Mouse (Mus musculus): Measurements from ENCODE around the gene Myo16. TPM values are rescaled to one million over a fixed set of nuclear protein-coding genes. Genes with fewer than 3 reads are reported as not detected.

The Myo16 gene
- polyA plus RNA-seq, 1 experiment, result 0.66 TPM

- no peaks in the 10 kb centered on the region for H3K4me1 ChIP-seq (replicated peaks; ENCODE audit: control insufficient read depth, insufficient read depth, low read length)
- DNase-seq, result no peak
- WGBS, result 89% methylated on average over 7 of the region's 7 CpGs
- no peak for TF ChIP-seq POLR2A (IDR thresholded peaks at IDR 0.05; ENCODE audit: control insufficient read depth, extremely low read depth, insufficient read depth, low read length, poor library complexity)
- TF ChIP-seq CTCF (IDR thresholded peaks at IDR 0.05; ENCODE audit: borderline replicate concordance, control insufficient read depth, extremely low read depth, insufficient read depth, low read length, poor library complexity), result no peak
- H3K27me3 ChIP-seq (ENCODE audit: control insufficient read depth, insufficient read depth, low read length), result no peaks in the 10 kb centered on the region
- no peaks in the 10 kb centered on the region for H3K36me3 ChIP-seq (ENCODE audit: control insufficient read depth, insufficient read depth, low read length)
- no peak overlapping the region for H3K4me3 ChIP-seq (ENCODE audit: control insufficient read depth, insufficient read depth, low read length)
- H3K27ac ChIP-seq (ENCODE audit: control insufficient read depth, insufficient read depth, low read length), result no peak overlapping the region
Measured at GRCm38 (mm10) chr8:10174841-10175680, 21.4 kb downstream of the Myo16 start.

DNA sequence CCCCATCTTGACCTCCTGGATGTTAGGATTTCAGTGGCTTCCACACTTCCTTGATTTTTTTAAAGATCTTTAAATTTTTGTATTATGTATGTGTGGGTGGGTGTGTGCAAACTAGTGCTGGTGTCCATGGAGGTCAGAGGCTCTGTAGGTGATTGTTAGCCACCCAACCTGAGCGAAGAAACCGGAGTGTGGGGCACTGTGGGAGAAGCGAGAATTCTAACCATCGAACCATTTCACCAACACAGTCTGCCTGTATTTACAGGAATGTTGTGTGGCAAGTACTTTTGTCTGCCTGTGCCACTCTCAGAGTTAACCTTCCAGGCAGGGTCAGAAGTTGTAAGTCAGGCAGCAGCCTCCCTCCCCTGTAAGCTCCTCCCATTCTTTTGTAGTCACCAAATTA lies 22.3 kb downstream of the Myo16 start:
- no peak overlapping the region for H3K4me3 ChIP-seq (ENCODE audit: control insufficient read depth, insufficient read depth, low read length)
- H3K4me1 ChIP-seq (replicated peaks; ENCODE audit: control insufficient read depth, insufficient read depth, low read length), result no peaks in the 10 kb centered on the region
- WGBS, result 93% methylated on average over 4 of the region's 4 CpGs
- no peaks in the 10 kb centered on the region for H3K36me3 ChIP-seq (ENCODE audit: control insufficient read depth, insufficient read depth, low read length)
- H3K27me3 ChIP-seq (ENCODE audit: control insufficient read depth, insufficient read depth, low read length), result no peaks in the 10 kb centered on the region
- H3K27ac ChIP-seq (ENCODE audit: control insufficient read depth, insufficient read depth, low read length), result no peak overlapping the region
- TF ChIP-seq POLR2A (IDR thresholded peaks at IDR 0.05; ENCODE audit: control insufficient read depth, extremely low read depth, insufficient read depth, low read length, poor library complexity) (no peak), CTCF (IDR thresholded peaks at IDR 0.05; ENCODE audit: borderline replicate concordance, control insufficient read depth, extremely low read depth, insufficient read depth, low read length, poor library complexity) (no peak)
- DNase-seq, result no peak

- TF ChIP-seq CTCF (IDR thresholded peaks at IDR 0.05; ENCODE audit: borderline replicate concordance, control insufficient read depth, extremely low read depth, insufficient read depth, low read length, poor library complexity), result no peak
- no peak for TF ChIP-seq POLR2A (IDR thresholded peaks at IDR 0.05; ENCODE audit: control insufficient read depth, extremely low read depth, insufficient read depth, low read length, poor library complexity)
- H3K4me3 ChIP-seq (ENCODE audit: control insufficient read depth, insufficient read depth, low read length), result no peak overlapping the region
- no peaks in the 10 kb centered on the region for H3K36me3 ChIP-seq (ENCODE audit: control insufficient read depth, insufficient read depth, low read length)
- H3K27me3 ChIP-seq (ENCODE audit: control insufficient read depth, insufficient read depth, low read length), result no peaks in the 10 kb centered on the region
- DNase-seq, result no peak
- no peak overlapping the region for H3K27ac ChIP-seq (ENCODE audit: control insufficient read depth, insufficient read depth, low read length)
- 63% methylated on average over 4 of the region's 4 CpGs for WGBS
- H3K4me1 ChIP-seq (replicated peaks; ENCODE audit: control insufficient read depth, insufficient read depth, low read length), result no peaks in the 10 kb centered on the region
Measured at GRCm38 (mm10) chr8:10177131-10177530, 23.4 kb downstream of the Myo16 start.

GRCm38 (mm10) chr8:10178986-10179385 lies 25.3 kb downstream of the Myo16 start:
- Histone ChIP-seq H3K27me3 (ENCODE audit: control insufficient read depth, insufficient read depth, low read length) (no peaks in the 10 kb centered on the region), H3K4me1 (replicated peaks; ENCODE audit: control insufficient read depth, insufficient read depth, low read length) (no peaks in the 10 kb centered on the region), H3K27ac (ENCODE audit: control insufficient read depth, insufficient read depth, low read length) (no peak overlapping the region), H3K4me3 (ENCODE audit: control insufficient read depth, insufficient read depth, low read length) (no peak overlapping the region), H3K36me3 (ENCODE audit: control insufficient read depth, insufficient read depth, low read length) (no peaks in the 10 kb centered on the region)
- DNase-seq, result no peak
- TF ChIP-seq CTCF (IDR thresholded peaks at IDR 0.05; ENCODE audit: borderline replicate concordance, control insufficient read depth, extremely low read depth, insufficient read depth, low read length, poor library complexity), result no peak
- no peak for TF ChIP-seq POLR2A (IDR thresholded peaks at IDR 0.05; ENCODE audit: control insufficient read depth, extremely low read depth, insufficient read depth, low read length, poor library complexity)

- 94% methylated on average over 6 of the region's 6 CpGs for WGBS
- Histone ChIP-seq H3K27ac (ENCODE audit: control insufficient read depth, insufficient read depth, low read length) (no peak overlapping the region), H3K27me3 (ENCODE audit: control insufficient read depth, insufficient read depth, low read length) (no peaks in the 10 kb centered on the region), H3K36me3 (ENCODE audit: control insufficient read depth, insufficient read depth, low read length) (no peaks in the 10 kb centered on the region), H3K4me3 (ENCODE audit: control insufficient read depth, insufficient read depth, low read length) (no peak overlapping the region), H3K4me1 (replicated peaks; ENCODE audit: control insufficient read depth, insufficient read depth, low read length) (no peaks in the 10 kb centered on the region)
- no peak for TF ChIP-seq POLR2A (IDR thresholded peaks at IDR 0.05; ENCODE audit: control insufficient read depth, extremely low read depth, insufficient read depth, low read length, poor library complexity)
- TF ChIP-seq CTCF (IDR thresholded peaks at IDR 0.05; ENCODE audit: borderline replicate concordance, control insufficient read depth, extremely low read depth, insufficient read depth, low read length, poor library complexity), result no peak
- no peak for DNase-seq
Measured at GRCm38 (mm10) chr8:10190607-10191006, 36.9 kb downstream of the Myo16 start.

GRCm38 (mm10) chr8:10198164-10198563 lies 44.5 kb downstream of the Myo16 start:
- H3K4me1 ChIP-seq (replicated peaks; ENCODE audit: control insufficient read depth, insufficient read depth, low read length), result no peaks in the 10 kb centered on the region
- no peaks in the 10 kb centered on the region for H3K27me3 ChIP-seq (ENCODE audit: control insufficient read depth, insufficient read depth, low read length)
- DNase-seq, result no peak
- TF ChIP-seq CTCF (IDR thresholded peaks at IDR 0.05; ENCODE audit: borderline replicate concordance, control insufficient read depth, extremely low read depth, insufficient read depth, low read length, poor library complexity) (no peak), POLR2A (IDR thresholded peaks at IDR 0.05; ENCODE audit: control insufficient read depth, extremely low read depth, insufficient read depth, low read length, poor library complexity) (no peak)
- WGBS, result 87% methylated on average over 7 of the region's 7 CpGs
- no peaks in the 10 kb centered on the region for H3K36me3 ChIP-seq (ENCODE audit: control insufficient read depth, insufficient read depth, low read length)
- H3K27ac ChIP-seq (ENCODE audit: control insufficient read depth, insufficient read depth, low read length), result no peak overlapping the region
- no peak overlapping the region for H3K4me3 ChIP-seq (ENCODE audit: control insufficient read depth, insufficient read depth, low read length)

Measured in thymus, adult 2 months (tissue).